Mouse (Mus musculus): ENCODE results near the gene Sobp. TPM values are rescaled to one million over a fixed set of nuclear protein-coding genes. Genes with fewer than 3 reads are reported as not detected.

Sobp gene
- polyA plus RNA-seq, 2 experiments, result 0.01 TPM; not detected in 1

DNA sequence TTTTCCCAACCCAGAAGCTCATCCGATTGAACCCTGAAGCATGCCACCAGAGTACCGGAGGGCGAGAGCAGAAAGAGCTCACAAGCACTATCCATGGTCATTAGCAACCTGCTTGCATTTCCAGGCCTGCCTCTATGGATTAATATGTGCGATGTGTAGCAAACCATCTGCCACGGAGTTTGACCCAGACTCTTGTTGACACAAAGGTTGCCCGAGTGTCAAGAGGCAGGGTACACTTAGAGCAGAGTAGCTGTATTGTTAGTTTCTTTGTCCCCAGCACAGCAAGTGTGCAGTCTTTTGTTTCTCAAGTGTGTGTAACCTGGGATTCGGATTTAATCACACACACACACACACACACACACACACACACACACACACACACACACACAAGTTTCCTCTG, 62.0 kb downstream of the Sobp start:
- no peaks in the 10 kb centered on the region for H3K4me1 ChIP-seq (replicated peaks; ENCODE audit: control insufficient read depth in 2 of 2, insufficient read depth in 2 of 2, low read length in 1 of 2)
- H3K9ac ChIP-seq (replicated peaks), result no peak overlapping the region
- ATAC-seq (ENCODE audit: insufficient read depth) (no peak), DNase-seq (ENCODE audit: low read depth in 3 of 3, low spot score in 3 of 3) (no peak)
- no peaks in the 10 kb centered on the region for H3K36me3 ChIP-seq (replicated peaks; ENCODE audit: control insufficient read depth, insufficient read depth, low read depth)
- H3K27me3 ChIP-seq (ENCODE audit: control insufficient read depth, insufficient read depth, low read length), result no peaks in the 10 kb centered on the region; the same call in 1 of the 2 replicates
- no peak overlapping the region for H3K4me3 ChIP-seq (ENCODE audit: insufficient read depth in 1 of 2, low read depth in 2 of 2, low read length in 2 of 2)
- whole genome bisulfite sequencing (ENCODE audit: insufficient replicate concordance), result 72% methylated on average over 7 of the region's 7 CpGs
- no peaks in the 10 kb centered on the region for H3K9me3 ChIP-seq (ENCODE audit: control insufficient read depth, low read length)
- no peak overlapping the region for H3K4me2 ChIP-seq (ENCODE audit: low read depth)
- TF ChIP-seq CTCF (IDR thresholded peaks at IDR 0.05; ENCODE audit: low read depth), result no peak
- no peak for TF ChIP-seq EP300 (IDR thresholded peaks at IDR 0.05; ENCODE audit: low read depth)
- no peak overlapping the region for H3K27ac ChIP-seq

DNA sequence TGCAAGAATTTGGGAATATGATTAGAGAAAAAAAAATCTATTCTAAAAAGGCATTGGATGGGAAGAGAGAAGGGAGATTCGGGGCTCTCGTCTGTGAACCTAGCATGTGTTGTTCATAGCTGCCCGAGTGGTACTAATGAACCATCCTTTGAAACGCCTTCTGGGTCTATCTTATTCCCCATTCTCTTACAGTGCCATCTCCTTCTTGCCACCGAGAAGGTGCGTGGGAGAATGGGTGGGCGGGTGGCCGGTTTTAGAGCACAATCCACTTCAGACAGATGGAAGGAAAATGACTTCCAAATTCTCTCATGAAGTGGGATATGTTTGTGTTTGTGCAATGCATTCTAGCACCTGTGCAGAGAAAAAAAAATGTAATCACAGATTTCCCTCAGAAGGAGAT, 67.7 kb downstream of the Sobp start:
- H3K4me3 ChIP-seq (ENCODE audit: insufficient read depth in 1 of 2, low read depth in 2 of 2, low read length in 2 of 2), result no peak overlapping the region
- no peak for ATAC-seq (ENCODE audit: insufficient read depth)

DNA sequence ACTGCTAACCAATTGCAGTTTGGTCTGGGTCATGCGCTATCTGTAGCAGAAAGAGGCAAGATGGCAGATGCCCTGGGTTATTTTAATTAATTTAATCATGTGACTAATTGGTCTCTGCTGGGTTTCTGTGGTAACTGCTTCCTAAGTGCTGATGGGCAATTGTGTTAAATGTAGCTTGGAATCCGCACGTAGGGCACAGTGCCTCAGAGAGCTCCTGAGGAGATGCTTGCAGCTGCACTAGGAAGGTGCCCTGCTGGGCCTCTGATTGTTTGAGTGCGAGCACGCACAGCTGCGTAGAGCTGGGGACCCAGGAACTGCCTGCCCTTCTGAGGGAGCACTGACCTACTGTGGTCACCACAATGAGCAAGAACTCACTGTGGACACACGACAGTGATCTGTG, 68.1 kb downstream of the Sobp start:
- no peaks in the 10 kb centered on the region for H3K9me3 ChIP-seq (ENCODE audit: control insufficient read depth, low read length)
- ATAC-seq (ENCODE audit: insufficient read depth) (no peak), DNase-seq (ENCODE audit: low read depth in 3 of 3, low spot score in 3 of 3) (no peak)
- no peak overlapping the region for H3K9ac ChIP-seq (replicated peaks)
- 49% methylated on average over 7 of the region's 7 CpGs for WGBS (ENCODE audit: insufficient replicate concordance)
- H3K4me3 ChIP-seq (ENCODE audit: insufficient read depth in 1 of 2, low read depth in 2 of 2, low read length in 2 of 2), result no peak overlapping the region
- no peaks in the 10 kb centered on the region for H3K36me3 ChIP-seq (replicated peaks; ENCODE audit: control insufficient read depth, insufficient read depth, low read depth)
- no peaks in the 10 kb centered on the region for H3K4me1 ChIP-seq (replicated peaks; ENCODE audit: control insufficient read depth in 2 of 2, insufficient read depth in 2 of 2, low read length in 1 of 2)
- H3K4me2 ChIP-seq (ENCODE audit: low read depth), result no peak overlapping the region
- TF ChIP-seq CTCF (IDR thresholded peaks at IDR 0.05; ENCODE audit: low read depth) (no peak), EP300 (IDR thresholded peaks at IDR 0.05; ENCODE audit: low read depth) (no peak)
- no peak overlapping the region for H3K27ac ChIP-seq
- no peaks in the 10 kb centered on the region for H3K27me3 ChIP-seq (ENCODE audit: control insufficient read depth, insufficient read depth, low read length)

More for the DNA sequence above, 67.7 kb downstream of the Sobp start:
- Histone ChIP-seq H3K27me3 (ENCODE audit: control insufficient read depth, insufficient read depth, low read length) (no peaks in the 10 kb centered on the region), H3K9me3 (ENCODE audit: control insufficient read depth, low read length) (no peaks in the 10 kb centered on the region), H3K27ac (no peak overlapping the region), H3K4me1 (replicated peaks; ENCODE audit: control insufficient read depth in 2 of 2, insufficient read depth in 2 of 2, low read length in 1 of 2) (no peaks in the 10 kb centered on the region), H3K4me2 (ENCODE audit: low read depth) (no peak overlapping the region), H3K36me3 (replicated peaks; ENCODE audit: control insufficient read depth, insufficient read depth, low read depth) (no peaks in the 10 kb centered on the region), H3K9ac (replicated peaks) (no peak overlapping the region)
- 64% methylated on average over 8 of the region's 8 CpGs for WGBS (ENCODE audit: insufficient replicate concordance)
- no peak for DNase-seq (ENCODE audit: low read depth in 3 of 3, low spot score in 3 of 3)
- no peak for TF ChIP-seq EP300 (IDR thresholded peaks at IDR 0.05; ENCODE audit: low read depth)
- TF ChIP-seq CTCF (IDR thresholded peaks at IDR 0.05; ENCODE audit: low read depth), result no peak

DNA sequence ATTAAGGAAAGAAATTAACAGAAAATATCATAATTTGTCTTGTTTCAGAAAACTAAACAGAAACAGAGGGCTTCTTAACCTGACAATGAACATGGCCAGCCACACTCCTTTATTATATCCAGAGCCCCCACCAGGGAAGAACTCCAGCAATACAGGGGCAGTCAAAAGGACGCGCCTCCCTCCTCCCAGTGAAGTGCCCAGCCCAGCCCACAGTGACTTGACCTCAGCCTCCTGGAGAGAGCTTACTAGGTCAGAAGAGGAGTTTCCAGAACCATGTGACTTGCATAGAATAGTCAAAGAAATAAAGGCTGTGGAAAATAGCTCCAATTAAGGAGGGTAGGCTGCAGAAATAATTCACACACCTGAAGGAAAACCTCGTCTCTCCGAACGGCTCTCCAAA, 73.8 kb downstream of the Sobp start:
- Histone ChIP-seq H3K36me3 (replicated peaks; ENCODE audit: control insufficient read depth, insufficient read depth, low read depth) (no peaks in the 10 kb centered on the region), H3K27me3 (ENCODE audit: control insufficient read depth, insufficient read depth, low read length) (no peaks in the 10 kb centered on the region), H3K9ac (replicated peaks) (no peak overlapping the region), H3K4me3 (ENCODE audit: insufficient read depth in 1 of 2, low read depth in 2 of 2, low read length in 2 of 2) (no peak overlapping the region), H3K9me3 (ENCODE audit: control insufficient read depth, low read length) (no peaks in the 10 kb centered on the region), H3K4me1 (replicated peaks; ENCODE audit: control insufficient read depth in 2 of 2, insufficient read depth in 2 of 2, low read length in 1 of 2) (no peaks in the 10 kb centered on the region), H3K27ac (no peak overlapping the region), H3K4me2 (ENCODE audit: low read depth) (no peak overlapping the region)
- WGBS (ENCODE audit: insufficient replicate concordance), result 75% methylated on average over 5 of the region's 5 CpGs
- no peak for ATAC-seq (ENCODE audit: insufficient read depth)
- DNase-seq (ENCODE audit: low read depth in 3 of 3, low spot score in 3 of 3), result no peak
- TF ChIP-seq EP300 (IDR thresholded peaks at IDR 0.05; ENCODE audit: low read depth) (no peak), CTCF (IDR thresholded peaks at IDR 0.05; ENCODE audit: low read depth) (no peak)

DNA sequence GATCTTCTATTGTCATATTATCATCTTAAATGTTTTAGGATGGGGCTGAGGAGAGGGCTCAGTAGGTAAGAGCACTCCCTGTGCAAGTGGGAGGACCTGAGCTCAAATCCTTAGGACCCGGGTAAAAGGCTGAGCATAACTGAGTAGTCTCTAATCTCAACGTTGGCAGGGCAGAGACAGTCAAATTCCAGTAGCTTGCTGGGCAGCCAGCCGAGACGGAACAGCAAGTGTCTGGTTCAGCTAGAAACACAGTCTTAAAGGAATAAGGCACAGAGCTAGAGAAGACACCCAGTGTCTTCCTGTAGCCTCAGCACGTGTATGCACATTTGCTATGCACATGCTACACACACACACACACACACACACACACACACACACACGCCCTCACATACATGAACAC, 75.1 kb downstream of the Sobp start:
- Histone ChIP-seq H3K4me1 (replicated peaks; ENCODE audit: control insufficient read depth in 2 of 2, insufficient read depth in 2 of 2, low read length in 1 of 2) (no peaks in the 10 kb centered on the region), H3K27me3 (ENCODE audit: control insufficient read depth, insufficient read depth, low read length) (no peaks in the 10 kb centered on the region), H3K4me3 (ENCODE audit: insufficient read depth in 1 of 2, low read depth in 2 of 2, low read length in 2 of 2) (no peak overlapping the region), H3K9ac (replicated peaks) (no peak overlapping the region), H3K27ac (no peak overlapping the region), H3K4me2 (ENCODE audit: low read depth) (no peak overlapping the region), H3K36me3 (replicated peaks; ENCODE audit: control insufficient read depth, insufficient read depth, low read depth) (no peaks in the 10 kb centered on the region), H3K9me3 (ENCODE audit: control insufficient read depth, low read length) (no peaks in the 10 kb centered on the region)
- no peak for TF ChIP-seq CTCF (IDR thresholded peaks at IDR 0.05; ENCODE audit: low read depth)
- TF ChIP-seq EP300 (IDR thresholded peaks at IDR 0.05; ENCODE audit: low read depth), result no peak
- ATAC-seq (ENCODE audit: insufficient read depth), result no peak
- WGBS (ENCODE audit: insufficient replicate concordance), result 52% methylated on average over 6 of the region's 6 CpGs
- DNase-seq (ENCODE audit: low read depth in 3 of 3, low spot score in 3 of 3), result no peak

All from liver, embryonic 14.5 days (tissue).